In genomic region chr12:72693895-72694294, GRCm38 (mm10) we compare ENCODE assay signal across 9 mouse cellular contexts. TPM values are rescaled to one million over a fixed set of nuclear protein-coding genes. Genes with fewer than 3 reads are reported as not detected.
DNase-seq lines count a peak whose midpoint lies in the region; ATAC-seq lines count a peak whose summit lies in the region.
"Had no signal": no experiment of that assay in that cellular context is flagged by ENCODE, and none has a peak within 500 bp of the region (broad histone marks: within the 10 kb centered on the region; RNA-seq: fewer than 3 reads in every experiment).

No protein-coding gene starts in this region.

- ATAC-seq in stomach, embryonic 15.5 days (ENCODE audit: insufficient read depth, low FRiP score, low read depth) = no peak

- no peaks in the 10 kb centered on the region for H3K27me3 ChIP-seq in stomach, embryonic 15.5 days (replicated peaks)
- H3K27me3 ChIP-seq: liver, embryonic 15.5 days had no signal

- no peaks in the 10 kb centered on the region for H3K4me1 ChIP-seq in stomach, embryonic 15.5 days
- H3K4me1 ChIP-seq: liver, embryonic 15.5 days had no signal

- intact Hi-C loops in gastrocnemius, postnatal 36 days (cut with DNase I) = loop anchor here (5.0 to 10.0 kb wide), 4 partner anchors 37 to 281 kb away; partner anchors contain the start of gene Pcnx4

- H3K9me3 ChIP-seq in stomach, embryonic 15.5 days = no peaks in the 10 kb centered on the region
- H3K9me3 ChIP-seq: liver, embryonic 15.5 days had no signal

- 0 out of 2 replicates have a peak overlapping the region, but pooled peaks have one; percentile 8 for H3K4me2 ChIP-seq in stomach, embryonic 15.5 days
- H3K4me2 ChIP-seq: liver, embryonic 15.5 days had no signal

- 42% methylated on average over 6 of the region's 6 CpGs for WGBS in stomach, embryonic 15.5 days

- DNase-seq in gastrocnemius, adult 18-20 months (ENCODE audit: low spot score) = peak; percentile 46
- DNase-seq in gastrocnemius, postnatal 36 days = no peak
- DNase-seq in thymus, postnatal 0 days (ENCODE audit: low spot score) = peak; percentile 49
- no peak for DNase-seq in thymus, adult 18-20 months
- peak; percentile 7 to 44 for DNase-seq in cerebellum, postnatal 25 days
- DNase-seq in kidney, postnatal 14 days = peak; percentile 19
- no peak for DNase-seq in frontal cortex, postnatal 25 days (ENCODE audit: low spot score in 2 of 2)

- H3K4me3 ChIP-seq in stomach, embryonic 15.5 days (replicated peaks) = no peak overlapping the region
- H3K4me3 ChIP-seq: liver, embryonic 15.5 days had no signal

- no peak overlapping the region for H3K9ac ChIP-seq in stomach, embryonic 15.5 days
- H3K9ac ChIP-seq: liver, embryonic 15.5 days had no signal

- no peak overlapping the region for H3K27ac ChIP-seq in stomach, embryonic 15.5 days
- H3K27ac ChIP-seq: liver, embryonic 15.5 days had no signal

- H3K36me3 ChIP-seq in stomach, embryonic 15.5 days = no peaks in the 10 kb centered on the region
- H3K36me3 ChIP-seq: liver, embryonic 15.5 days had no signal

RNA-seq across cellular contexts. Expression of gene Dhrs7, which starts 29.2 kb away (rescaled TPM):
- 10 to 100 TPM; 15.9 to 19.2 TPM for total RNA-seq in gastrocnemius, adult 18-20 months (2021)
- 10 to 100 TPM; 14.8 to 17.9 TPM for total RNA-seq in gastrocnemius, postnatal 36 days (2021)
- polyA plus RNA-seq in thymus, postnatal 0 days (2015; fragmentation: Nextera tagmentation; extraction: Ambion mirVana) = 28.8 and 30.5 TPM in 2 replicates
- 56.5 and 63.7 TPM in 2 replicates for polyA plus RNA-seq in stomach, embryonic 15.5 days (2015; fragmentation: Nextera tagmentation; extraction: Ambion mirVana)

RNA-seq across cellular contexts. Expression of gene Gm4756, which starts 44.4 kb away (rescaled TPM):
- not detected for total RNA-seq in gastrocnemius, adult 18-20 months (2021)
- total RNA-seq in gastrocnemius, postnatal 36 days (2021) = not detected
- polyA plus RNA-seq in thymus, postnatal 0 days (2015; fragmentation: Nextera tagmentation; extraction: Ambion mirVana) = not detected in 2 replicates
- not detected in 2 replicates for polyA plus RNA-seq in stomach, embryonic 15.5 days (2015; fragmentation: Nextera tagmentation; extraction: Ambion mirVana)
- polyA plus RNA-seq: liver, embryonic 15.5 days had no signal

Comparison
In these comparisons a context has a peak if more than half of its experiments do, and no peak if none do; other contexts are left out.
1. DNase-seq: peak in gastrocnemius, adult 18-20 months (single experiment), thymus, postnatal 0 days (single experiment), cerebellum, postnatal 25 days (2 of 2) and kidney, postnatal 14 days (single experiment); none in gastrocnemius, postnatal 36 days (0 of 2), thymus, adult 18-20 months (0 of 2) and frontal cortex, postnatal 25 days (0 of 2).